Mouse (Mus musculus) splenic B cell, adult 2 months (primary cell): ENCODE results near the gene Tro.

Experiments
- DNase-seq: peaks from one replicate; pipeline ENCODE4 v3.0.0-alpha.2; 2011; ENCODE audit warnings: low read depth, low spot score
- H3K27me3 ChIP-seq: 2 replicates; pipeline ENCODE4 v1.6.1; 2012; ENCODE audit warnings: mild to moderate bottlenecking, low read length, moderate library complexity, mixed read lengths; ENCODE audit not compliant: control insufficient read depth, poor library complexity, insufficient read depth, severe bottlenecking
- H3K36me3 ChIP-seq: 2 replicates; pipeline ENCODE4 v1.6.1; 2012; ENCODE audit warnings: mild to moderate bottlenecking, low read length, moderate library complexity, mixed read lengths; ENCODE audit not compliant: control insufficient read depth, poor library complexity, insufficient read depth, severe bottlenecking

The Tro gene

DNA sequence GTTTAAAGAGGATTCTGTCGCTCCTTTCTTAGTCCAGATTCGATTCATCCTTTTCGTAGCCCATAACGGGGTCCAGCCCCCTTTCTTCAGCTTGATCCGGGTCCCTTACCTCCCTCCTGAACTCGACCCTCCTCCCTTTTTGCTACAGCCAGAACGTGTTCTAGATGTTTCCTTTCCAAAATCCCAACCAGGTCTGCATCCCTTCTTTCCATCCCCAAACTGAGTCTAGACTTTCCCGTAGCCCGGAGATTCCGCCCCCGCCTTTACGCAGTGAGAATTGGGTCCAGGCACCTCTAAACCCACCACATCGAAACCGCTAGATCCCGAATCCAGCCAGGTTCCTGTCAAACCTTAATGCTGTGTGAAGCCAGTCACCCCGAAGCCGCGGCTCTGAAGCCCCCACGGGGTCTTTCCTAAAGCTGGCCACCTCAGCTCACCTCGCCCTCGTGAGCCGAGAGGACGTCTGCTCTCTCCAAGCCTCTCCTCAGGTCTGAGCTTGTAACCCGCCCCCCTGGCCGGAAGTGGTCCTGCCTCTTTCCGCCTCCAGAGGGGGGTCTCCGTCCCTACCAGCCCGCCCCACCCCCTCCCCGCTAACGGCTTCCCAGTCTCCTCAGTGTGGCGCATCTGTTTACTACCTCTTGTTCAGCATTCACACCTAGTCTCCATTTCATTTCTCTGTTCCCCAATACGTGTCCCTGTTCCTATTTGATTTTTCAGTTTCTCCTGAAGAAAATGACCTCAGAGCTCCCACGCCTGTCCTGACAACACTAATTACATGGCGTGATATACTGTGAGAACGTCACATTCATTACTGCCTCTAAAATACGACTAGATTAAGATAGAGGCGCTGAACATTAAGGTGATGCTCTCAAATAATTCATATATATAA lies at the start of gene Tro:
Tro (minus strand) TSS at position 676 of the 889 bp plus-strand sequence.
- no peak for DNase-seq
- no peaks in the 10 kb centered on the region for H3K36me3 ChIP-seq

DNA sequence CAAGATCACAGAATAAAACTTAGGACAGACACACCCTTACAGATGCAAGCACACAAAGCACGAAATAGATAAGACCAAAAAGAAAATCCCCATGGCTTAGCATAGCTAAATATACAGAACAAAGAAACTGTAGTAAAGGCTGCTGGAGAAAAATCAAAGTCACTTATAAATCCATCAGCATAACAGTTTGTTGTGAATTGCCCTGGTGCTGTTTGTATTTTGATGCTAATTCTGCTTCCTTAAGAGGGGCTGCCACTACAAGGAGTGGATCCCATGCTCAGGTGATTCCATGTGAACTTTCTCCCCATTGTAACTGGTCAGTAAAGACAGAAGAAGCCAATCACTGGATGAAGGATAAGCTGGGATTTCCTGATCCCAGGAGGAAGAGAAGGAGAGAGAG lies 20.1 kb upstream of the Tro start:
- H3K27me3 ChIP-seq: no peaks in the 10 kb centered on the region
- H3K36me3 ChIP-seq: no peaks in the 10 kb centered on the region
- no peak for DNase-seq

More for the DNA sequence above, at the start of gene Tro:
- no peaks in the 10 kb centered on the region for H3K27me3 ChIP-seq

DNA sequence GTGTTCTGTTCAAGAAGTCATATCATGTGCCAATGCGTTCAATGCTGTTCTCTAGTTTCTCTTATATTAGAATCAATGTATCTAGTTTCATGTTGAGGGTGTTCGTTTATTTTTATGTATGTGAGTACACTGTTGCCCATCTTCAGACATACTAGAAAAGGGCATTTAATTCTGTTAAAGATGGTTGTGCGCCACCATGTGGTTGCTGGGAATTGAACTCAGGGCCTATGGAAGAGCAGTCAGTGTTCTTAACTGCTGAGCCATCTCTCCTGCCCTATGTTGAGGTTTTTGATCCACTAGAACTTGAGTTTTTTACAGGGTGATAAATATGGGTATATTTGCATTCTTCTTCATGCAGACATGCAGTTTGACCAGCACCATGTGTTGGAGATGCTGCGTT lies 5.4 kb upstream of the Tro start:
- Histone ChIP-seq H3K27me3 (no peaks in the 10 kb centered on the region), H3K36me3 (no peaks in the 10 kb centered on the region)
- peak; percentile 4 for DNase-seq

DNA sequence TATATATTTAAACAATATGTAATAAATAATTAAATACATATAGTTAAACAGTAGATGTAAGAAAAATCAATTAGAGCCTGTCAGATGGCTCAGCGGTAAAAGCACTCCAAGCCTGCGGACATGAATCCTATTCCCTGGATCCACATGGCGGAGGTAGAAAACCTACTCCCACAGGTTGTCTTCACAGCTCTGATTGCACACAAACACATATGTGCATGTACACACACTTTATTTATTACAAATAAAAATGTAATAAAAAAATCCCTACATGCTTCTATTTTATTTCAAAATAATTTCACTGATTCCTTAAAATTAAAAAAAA lies 375 bp upstream of the Tro start:
- Histone ChIP-seq H3K36me3 (no peaks in the 10 kb centered on the region), H3K27me3 (no peaks in the 10 kb centered on the region)
- no peak for DNase-seq

DNA sequence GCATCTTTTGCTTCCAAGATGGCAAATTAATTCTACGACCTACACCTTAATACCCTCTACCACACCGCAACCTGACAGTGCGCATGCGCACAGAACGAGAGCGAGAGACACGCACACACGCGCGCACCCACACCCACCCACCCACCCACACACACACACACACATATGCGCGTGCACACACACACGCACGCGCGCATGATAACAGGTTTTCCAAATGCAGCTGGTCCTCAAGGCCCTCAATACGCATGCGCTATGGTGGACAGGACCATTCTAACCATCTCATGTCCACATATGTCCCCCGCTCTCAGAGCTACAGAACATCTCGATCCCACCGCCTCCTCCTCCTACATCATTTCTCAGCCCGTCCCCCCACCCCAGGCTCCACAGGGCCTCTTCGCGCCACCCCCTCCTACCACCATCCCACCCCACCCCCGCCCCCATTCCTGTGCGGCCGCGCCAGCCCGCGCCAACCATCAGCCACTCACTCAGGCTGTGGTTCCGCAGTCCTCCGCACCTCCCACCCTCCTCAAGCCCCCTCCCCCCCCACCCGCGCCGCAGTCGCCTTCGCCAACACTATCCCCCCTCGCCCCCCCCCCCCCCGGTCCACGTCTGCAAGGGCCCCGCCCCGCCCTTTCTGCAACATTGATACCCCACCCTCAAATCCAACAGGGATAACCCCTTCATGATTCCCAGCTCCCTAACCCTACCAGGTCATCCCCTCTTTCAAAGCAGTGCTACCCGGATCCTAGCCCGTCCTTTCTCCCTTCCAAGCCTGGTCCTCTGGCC lies 1.1 kb downstream of the Tro start:
- Histone ChIP-seq H3K27me3 (no peaks in the 10 kb centered on the region), H3K36me3 (no peaks in the 10 kb centered on the region)
- no peak for DNase-seq

DNA sequence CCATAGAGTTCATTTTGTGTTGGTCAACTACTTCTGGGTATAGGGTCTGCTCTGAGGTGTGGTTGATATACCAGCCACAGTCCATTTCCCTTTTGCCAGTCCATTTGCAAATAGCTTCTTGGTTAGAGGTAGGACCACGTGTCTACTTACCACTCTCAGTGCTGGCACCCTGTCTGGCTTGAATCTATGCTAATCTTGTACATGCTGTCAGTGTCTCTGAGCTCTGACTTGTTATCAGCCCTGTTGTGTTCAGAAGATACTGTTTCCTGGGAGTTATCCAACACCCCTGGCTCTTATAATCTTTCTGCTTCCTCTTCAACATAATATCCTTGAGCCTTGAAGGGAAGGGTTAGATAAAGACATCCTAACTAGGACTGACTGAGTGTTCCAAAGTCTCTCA lies 21.0 kb downstream of the Tro start:
- Histone ChIP-seq H3K36me3 (no peaks in the 10 kb centered on the region), H3K27me3 (no peaks in the 10 kb centered on the region)
- DNase-seq: no peak

DNA sequence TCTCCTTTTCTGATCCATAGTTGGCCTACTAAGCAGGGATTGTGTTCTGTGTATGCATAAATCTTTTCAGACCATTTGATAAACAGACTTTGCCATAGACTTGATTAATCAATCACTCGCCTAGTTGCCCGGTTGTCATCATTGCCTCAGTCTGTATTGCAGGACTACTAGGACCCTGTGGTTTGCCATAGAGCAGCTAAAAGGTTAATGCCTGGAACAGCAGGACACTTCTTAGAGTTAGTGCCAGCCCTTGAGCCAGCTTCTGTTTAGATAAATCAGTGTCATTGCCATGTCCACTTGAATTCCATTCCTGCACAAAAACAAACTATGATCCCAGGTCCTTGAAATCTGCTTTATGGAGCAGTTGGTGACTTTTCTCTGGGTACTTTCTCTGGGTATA lies 58.5 kb downstream of the Tro start:
- Histone ChIP-seq H3K27me3 (no peaks in the 10 kb centered on the region), H3K36me3 (no peaks in the 10 kb centered on the region)
- DNase-seq: no peak
